Mouse (Mus musculus): ENCODE data around the gene Sf3b4.
A peak's percentile ranks its signal among the peaks of the same experiment; 100 is the strongest.

- TF ChIP-seq POLR2A (IDR thresholded peaks at IDR 0.05; ENCODE audit: insufficient read length, low read depth) (peak; percentile 92), POLR2AphosphoS2 (IDR thresholded peaks at IDR 0.05; ENCODE audit: insufficient read length, low read depth) (peak; percentile 93), MAX (IDR thresholded peaks at IDR 0.05; ENCODE audit: low read depth) (no peak), SRF (IDR thresholded peaks at IDR 0.05; ENCODE audit: control insufficient read depth, insufficient read length, low read depth) (no peak), USF1 (IDR thresholded peaks at IDR 0.05; ENCODE audit: low read depth) (no peak)
These were observed at the start of gene Sf3b4 for GRCm38 (mm10) chr3:96172197-96173178.

Measured in myocyte (in vitro differentiated cells).